Comparison of ENCODE assay signal across 9 mouse cellular contexts in the genomic region with DNA sequence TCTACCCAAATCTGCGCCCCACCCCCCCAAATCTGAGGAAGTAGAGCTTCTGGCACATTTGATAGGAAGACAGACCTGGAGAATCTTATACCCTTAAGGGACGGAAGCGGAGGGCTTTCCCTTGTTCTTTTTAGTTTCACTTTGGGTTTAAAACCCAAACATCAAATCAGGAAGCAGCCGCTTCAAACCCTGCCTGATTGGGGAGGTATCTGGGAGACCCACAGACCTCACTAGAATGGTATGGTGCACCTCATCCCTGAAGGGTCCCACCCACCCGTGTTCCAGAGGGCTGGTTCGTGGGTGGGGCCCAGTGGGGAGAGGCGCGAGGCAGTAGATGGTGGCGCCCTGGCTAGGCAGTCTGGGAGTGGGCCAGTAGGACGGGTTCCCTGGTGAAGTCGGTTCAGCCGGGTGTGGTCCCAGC. TPM values are rescaled to one million over a fixed set of nuclear protein-coding genes. Genes with fewer than 3 reads are reported as not detected.
DNase-seq lines count a peak whose midpoint lies in the region; ATAC-seq and TF ChIP-seq lines count a peak whose summit lies in the region.
"Had no signal": no experiment of that assay in that cellular context is flagged by ENCODE, and none has a peak within 500 bp of the region (broad histone marks: within the 10 kb centered on the region; RNA-seq: fewer than 3 reads in every experiment).

No protein-coding gene starts in this region.

- peak overlapping the region; percentile 41 for H3K4me3 ChIP-seq in heart, adult 2 months
- H3K4me3 ChIP-seq in liver, postnatal 0 days (ENCODE audit: low read depth, low read length), result peak overlapping the region; percentile 55
- H3K4me3 ChIP-seq in thymus, adult 2 months (ENCODE audit: control insufficient read depth, insufficient read depth, low read length), result peak overlapping the region; percentile 81
- H3K4me3 ChIP-seq: limb, embryonic 12.5 days had no signal

- no peak for TF ChIP-seq POLR2A in heart, adult 2 months (IDR thresholded peaks at IDR 0.05; ENCODE audit: insufficient read depth, low read depth, low read length)
- no peak for TF ChIP-seq POLR2A in thymus, adult 2 months (IDR thresholded peaks at IDR 0.05; ENCODE audit: control insufficient read depth, extremely low read depth, insufficient read depth, low read length, poor library complexity)

- H3K9me3 ChIP-seq in liver, postnatal 0 days (ENCODE audit: low read length), result no peaks in the 10 kb centered on the region
- H3K9me3 ChIP-seq: limb, embryonic 12.5 days had no signal

- H3K27ac ChIP-seq in heart, adult 2 months, result peak overlapping the region; percentile 57
- peak overlapping the region; percentile 80 for H3K27ac ChIP-seq in liver, postnatal 0 days (ENCODE audit: low read depth)
- H3K27ac ChIP-seq in thymus, adult 2 months (ENCODE audit: control insufficient read depth, insufficient read depth, low read length), result peak overlapping the region; percentile 66

- TF ChIP-seq CTCF in heart, adult 2 months (IDR thresholded peaks at IDR 0.05), result no peak
- no peak for TF ChIP-seq CTCF in liver, postnatal 0 days (IDR thresholded peaks at IDR 0.05; ENCODE audit: low read depth)
- TF ChIP-seq CTCF in thymus, adult 2 months (IDR thresholded peaks at IDR 0.05; ENCODE audit: borderline replicate concordance, control insufficient read depth, extremely low read depth, insufficient read depth, low read length, poor library complexity), result no peak

- ATAC-seq in CD4-positive, CD25-positive, alpha-beta regulatory T cell, adult 4 months, result peak; percentile 86
- peak; percentile 40 for ATAC-seq in erythroid progenitor cell, adult 5-6 weeks (replicated peaks; ENCODE audit: low FRiP score, poor library complexity, severe bottlenecking)
- ATAC-seq in liver, postnatal 0 days, result peak; percentile 24

- H3K36me3 ChIP-seq in heart, adult 2 months (ENCODE audit: control insufficient read depth, insufficient read depth, low read length), result peaks cover 6% of the 10 kb centered on the region
- H3K36me3 ChIP-seq in liver, postnatal 0 days (replicated peaks; ENCODE audit: insufficient read depth, low read length), result no peaks in the 10 kb centered on the region
- no peaks in the 10 kb centered on the region for H3K36me3 ChIP-seq in thymus, adult 2 months (ENCODE audit: control insufficient read depth, insufficient read depth, low read length)

- peak; percentile 57 to 67 for DNase-seq in heart, adult 2 months
- DNase-seq in heart, adult 8-10 months (ENCODE audit: low spot score), result no peak
- DNase-seq in liver, postnatal 0 days, result no peak
- peak; percentile 62 for DNase-seq in thymus, adult 2 months
- no peak for DNase-seq in cerebellum, postnatal 36 days
- no peak for DNase-seq in cerebellum, adult 11-12 months

- H3K79me2 ChIP-seq in heart, adult 2 months (replicated peaks; ENCODE audit: control insufficient read depth, insufficient read depth, low read length), result peaks cover 2% of the 10 kb centered on the region

- H3K9ac ChIP-seq in heart, adult 2 months (ENCODE audit: low read depth, low read length), result peak overlapping the region; percentile 9
- H3K9ac ChIP-seq in liver, postnatal 0 days (replicated peaks), result peak overlapping the region; percentile 64; the same call in 1 of the 2 replicates
- H3K9ac ChIP-seq: limb, embryonic 12.5 days had no signal

- H3K4me1 ChIP-seq in heart, adult 2 months (ENCODE audit: control insufficient read depth, insufficient read depth, low read length), result peaks cover 47% of the 10 kb centered on the region
- H3K4me1 ChIP-seq in liver, postnatal 0 days (ENCODE audit: insufficient read depth), result peaks cover 27% of the 10 kb centered on the region
- peaks cover 20% of the 10 kb centered on the region for H3K4me1 ChIP-seq in thymus, adult 2 months (replicated peaks; ENCODE audit: control insufficient read depth, insufficient read depth, low read length)

- peak overlapping the region; percentile 81 for H3K4me2 ChIP-seq in liver, postnatal 0 days (ENCODE audit: low read depth, low read length)
- H3K4me2 ChIP-seq: limb, embryonic 12.5 days had no signal

- intact Hi-C loops in heart, adult 2 months (cut with DNase I), result loop anchor here (5.0 kb wide), 1 partner anchor 132 kb away; a partner anchor contains a TSS

- H3K27me3 ChIP-seq in heart, adult 2 months (ENCODE audit: control insufficient read depth, insufficient read depth, low read length), result no peaks in the 10 kb centered on the region
- H3K27me3 ChIP-seq in liver, postnatal 0 days (ENCODE audit: insufficient read depth, low read length), result no peaks in the 10 kb centered on the region
- H3K27me3 ChIP-seq in thymus, adult 2 months (ENCODE audit: control insufficient read depth, insufficient read depth, low read length), result no peaks in the 10 kb centered on the region
- H3K27me3 ChIP-seq: limb, embryonic 12.5 days had no signal

- 45% methylated on average over 12 of the region's 12 CpGs for WGBS in heart, adult 2 months
- WGBS in liver, postnatal 0 days (ENCODE audit: insufficient replicate concordance), result 37% methylated on average over 12 of the region's 12 CpGs
- WGBS in thymus, adult 2 months, result 0% methylated on average over 12 of the region's 12 CpGs

- no peak for TF ChIP-seq EP300 in heart, adult 2 months (IDR thresholded peaks at IDR 0.05; ENCODE audit: insufficient read depth, low read depth, low read length)
- TF ChIP-seq EP300 in liver, postnatal 0 days (IDR thresholded peaks at IDR 0.05; ENCODE audit: low read depth), result no peak

RNA-seq across cellular contexts. Expression of a gene that starts 44.7 kb away (rescaled TPM):
- total RNA-seq in heart, adult 2 months (2021), result 100 to 1,000 TPM in 1 of 2 experiments, 10 to 100 TPM in 1; 86.6 to 107 TPM
- 176 and 204 TPM in 2 replicates for polyA plus RNA-seq in heart, adult 2 months (2012; rRNA removed)
- total RNA-seq in heart, adult 8-10 months (2022), result 10 to 100 TPM; 40.0 to 70.3 (median 65.6) TPM
- polyA plus RNA-seq in CD4-positive, CD25-positive, alpha-beta regulatory T cell, adult 4 months (2017; shearing (Covaris generic)), result not detected
- total RNA-seq in erythroid progenitor cell, adult 5-6 weeks (2015; ENCODE audit: low replicate concordance), result 5.0 and 7.2 TPM in 2 replicates
- 0.45 and 10.7 TPM in 2 replicates for total RNA-seq in erythroid progenitor cell, adult 5-6 weeks (2017; ENCODE audit: low replicate concordance)
- polyA plus RNA-seq in liver, postnatal 0 days (2015; fragmentation: Nextera tagmentation; extraction: Ambion mirVana), result 50.4 and 51.2 TPM in 2 replicates
- polyA plus RNA-seq in thymus, adult 2 months (2012; rRNA removed), result 32.3 and 32.4 TPM in 2 replicates

Comparison
In these comparisons a context has a peak if more than half of its experiments do, and no peak if none do; other contexts are left out.
1. DNase-seq: peak in heart, adult 2 months (2 of 2) and thymus, adult 2 months (single experiment); none in heart, adult 8-10 months (single experiment), liver, postnatal 0 days (single experiment), cerebellum, postnatal 36 days (0 of 2) and cerebellum, adult 11-12 months (single experiment).
2. ATAC-seq: peak in every context shown above with its lines; median percentile 86 in CD4-positive, CD25-positive, alpha-beta regulatory T cell, adult 4 months; 40 in erythroid progenitor cell, adult 5-6 weeks; 24 in liver, postnatal 0 days.
3. RNA of a gene that starts 44.7 kb away (polyA plus RNA-seq): 176 to 204 TPM in heart, adult 2 months, 50.4 to 51.2 TPM in liver, postnatal 0 days and 32.3 to 32.4 TPM in thymus, adult 2 months; not detected in CD4-positive, CD25-positive, alpha-beta regulatory T cell, adult 4 months; every median in the first group is over 10 times any median in the second.
4. Peak in every context shown above with its lines, with median percentiles within 50 percentile points of each other: H3K27ac ChIP-seq and H3K4me3 ChIP-seq.